Mouse (Mus musculus): Measurements from ENCODE around the gene Tmco4. TPM values are rescaled to one million over a fixed set of nuclear protein-coding genes. Genes with fewer than 3 reads are reported as not detected.

Tmco4 gene
- total RNA-seq, 2 experiments from 2014 or later, result 3.4 to 3.5 TPM

DNA sequence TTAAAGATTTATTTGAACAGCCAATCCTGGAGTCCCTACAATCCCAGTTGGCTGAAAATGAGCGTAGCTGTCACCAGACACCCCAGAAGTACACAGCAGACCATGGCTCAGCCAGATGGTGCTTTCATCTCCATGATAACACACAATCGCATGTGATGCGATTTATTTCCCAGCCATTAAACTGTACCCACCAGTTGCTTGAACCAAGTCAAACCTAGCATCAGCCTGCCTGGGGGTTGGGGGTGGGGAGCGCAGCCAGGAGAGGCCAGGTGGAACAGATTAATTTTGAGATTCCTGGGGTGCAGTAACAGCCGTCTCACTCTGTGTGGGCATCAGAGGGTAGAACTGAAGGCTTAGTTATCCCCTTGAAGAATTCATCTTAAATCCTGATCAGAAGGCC is 73.7 kb downstream of the Tmco4 start:
- intact Hi-C loops (cut with DNase I; ENCODE audit: low total_unique reads), result no loop called here
- DNase-seq, result no peak

GRCm38 (mm10) chr4:139048518-139048917 is 75.8 kb downstream of the Tmco4 start:
- intact Hi-C loops (cut with DNase I; ENCODE audit: low total_unique reads), result no loop called here
- no peak for DNase-seq

DNA sequence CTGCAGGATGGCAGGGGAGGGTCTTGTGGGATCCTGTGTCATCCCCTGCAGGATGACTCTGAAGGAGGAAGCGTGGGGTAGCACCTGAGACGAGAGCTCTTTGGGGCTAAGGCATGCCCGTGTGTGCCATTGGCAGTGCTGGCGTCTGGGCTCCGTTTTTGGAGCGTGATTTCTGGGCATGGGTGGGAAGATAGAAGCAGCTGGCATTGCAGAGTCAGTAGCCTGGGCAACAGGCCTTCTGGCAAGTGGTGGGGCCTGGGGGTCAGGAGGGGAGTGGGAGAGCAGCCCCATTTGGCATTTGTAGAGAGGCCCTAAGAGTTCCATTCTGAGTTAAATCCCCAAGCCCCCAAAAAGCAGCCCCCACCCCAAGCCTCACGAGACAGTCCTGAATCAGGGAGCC is 80.1 kb downstream of the Tmco4 start:
- DNase-seq, result no peak
- intact Hi-C loops (cut with DNase I; ENCODE audit: low total_unique reads), result no loop called here

- intact Hi-C loops (cut with DNase I; ENCODE audit: low total_unique reads), result no loop called here
- no peak for DNase-seq
Measured at GRCm38 (mm10) chr4:139053391-139053790, 80.7 kb downstream of the Tmco4 start.

- no peak for DNase-seq
- intact Hi-C loops (cut with DNase I; ENCODE audit: low total_unique reads), result no loop called here
Measured at GRCm38 (mm10) chr4:139054300-139054923, 81.7 kb downstream of the Tmco4 start.

- intact Hi-C loops (cut with DNase I; ENCODE audit: low total_unique reads), result no loop called here
- DNase-seq, result no peak
Measured at GRCm38 (mm10) chr4:139055336-139055735, 82.6 kb downstream of the Tmco4 start.

GRCm38 (mm10) chr4:139055744-139056143 is 83.1 kb downstream of the Tmco4 start:
- DNase-seq, result no peak
- intact Hi-C loops (cut with DNase I; ENCODE audit: low total_unique reads), result no loop called here

DNA sequence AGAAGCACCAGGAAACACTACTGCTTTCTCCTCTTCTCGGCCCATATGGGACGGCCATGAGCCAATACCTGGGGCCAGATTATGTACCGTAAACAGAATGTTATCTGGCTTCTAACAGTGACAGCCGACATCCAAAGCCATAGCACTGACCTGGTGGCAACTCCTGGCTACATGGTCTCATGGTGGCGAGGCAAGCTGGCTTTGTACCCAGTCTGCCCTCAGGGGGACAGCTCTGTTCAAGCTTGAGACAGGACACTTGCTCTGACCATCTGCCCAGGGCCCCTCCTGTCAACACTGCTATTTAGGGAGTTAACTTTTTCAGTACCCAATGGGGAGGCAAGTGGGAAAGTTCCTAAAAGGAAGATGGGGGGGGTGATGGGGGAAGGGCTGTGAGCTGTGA is 84.6 kb downstream of the Tmco4 start:
- DNase-seq, result no peak
- intact Hi-C loops (cut with DNase I; ENCODE audit: low total_unique reads), result no loop called here

DNA sequence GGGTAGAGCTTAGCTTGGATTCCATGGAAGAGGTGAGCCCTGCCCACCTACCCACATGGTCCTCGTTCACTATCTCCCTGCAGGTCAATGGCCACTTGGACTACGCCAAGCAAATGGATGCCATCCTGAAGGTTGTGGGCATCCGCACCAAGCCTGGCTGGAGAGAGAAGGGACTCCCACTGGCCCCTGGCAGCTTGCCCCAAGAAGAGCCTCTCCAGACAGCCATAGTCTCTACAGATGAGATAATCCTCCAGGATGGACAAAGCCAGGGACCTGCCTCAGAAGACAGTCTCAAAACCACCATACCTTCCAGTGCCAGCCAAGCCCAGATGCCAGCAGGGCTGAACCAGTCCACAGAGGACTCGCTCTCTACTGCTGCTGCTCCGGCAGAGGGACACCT is 85.3 kb downstream of the Tmco4 start:
- DNase-seq, result no peak
- intact Hi-C loops (cut with DNase I; ENCODE audit: low total_unique reads), result no loop called here

- DNase-seq, result peak; percentile 53
- intact Hi-C loops (cut with DNase I; ENCODE audit: low total_unique reads), result no loop called here
Measured at GRCm38 (mm10) chr4:139059569-139059968, 86.9 kb downstream of the Tmco4 start.

GRCm38 (mm10) chr4:139064831-139065230 is 92.1 kb downstream of the Tmco4 start:
- DNase-seq, result no peak
- intact Hi-C loops (cut with DNase I; ENCODE audit: low total_unique reads), result no loop called here

- no peak for DNase-seq
- intact Hi-C loops (cut with DNase I; ENCODE audit: low total_unique reads), result no loop called here
Measured at GRCm38 (mm10) chr4:139068287-139068686, 95.6 kb downstream of the Tmco4 start.

DNA sequence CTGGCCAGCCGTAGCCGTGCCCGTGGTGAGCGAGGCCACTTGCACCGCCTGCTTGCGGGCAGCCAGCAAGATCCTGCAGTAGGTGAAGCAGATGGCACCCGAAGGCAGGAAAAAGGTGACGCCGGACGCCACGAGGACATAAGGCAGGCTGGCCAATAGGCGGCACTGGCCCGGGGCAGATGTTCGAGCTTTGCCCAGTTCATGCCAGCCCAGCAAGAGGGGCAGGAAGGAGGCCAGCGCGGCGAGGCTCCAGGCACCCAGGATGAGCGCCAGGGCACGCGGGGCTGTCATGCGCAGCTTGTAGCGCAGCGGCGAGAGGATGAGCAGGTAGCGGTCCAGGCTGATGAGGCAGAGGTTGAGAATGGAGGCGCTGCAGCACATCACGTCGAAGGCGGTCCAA is 101.4 kb downstream of the Tmco4 start:
- DNase-seq, result peak; percentile 39
- intact Hi-C loops (cut with DNase I; ENCODE audit: low total_unique reads), result no loop called here

DNA sequence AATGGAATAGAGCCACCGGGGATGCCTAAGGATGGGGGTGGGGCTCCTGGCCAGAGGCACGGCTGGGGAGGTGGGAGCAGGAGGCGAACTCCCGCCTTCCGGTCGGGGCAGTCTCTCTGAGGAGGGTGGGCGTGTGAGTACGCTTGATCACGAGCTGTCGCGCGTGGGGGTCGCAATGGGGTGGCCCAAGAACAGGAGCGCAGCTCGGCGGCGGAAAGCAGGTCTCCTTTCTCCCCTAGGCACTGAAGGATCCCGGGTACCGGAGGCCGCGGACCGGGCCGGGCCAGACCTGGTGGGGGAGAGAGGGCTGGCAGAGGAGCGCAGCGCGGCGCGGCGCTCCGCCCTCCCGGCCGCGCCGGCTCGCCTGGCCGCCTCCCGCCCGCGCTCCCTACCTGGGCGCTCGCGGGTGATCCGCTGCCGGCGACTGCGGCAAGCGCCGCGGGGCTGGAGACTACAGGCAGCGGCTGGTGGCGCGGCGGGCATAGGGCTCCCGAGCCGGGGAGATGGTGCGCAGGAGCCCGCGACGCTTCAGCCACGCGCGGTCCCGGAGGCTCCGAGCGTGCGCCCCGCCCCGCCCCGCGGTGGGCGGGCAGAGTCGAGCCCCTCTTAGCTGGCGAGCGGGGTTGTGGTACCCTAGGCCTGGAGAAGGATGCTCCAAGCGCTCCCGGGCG is 102.5 kb downstream of the Tmco4 start, which contains the start of gene Htr6:
Gene Htr6 (minus strand): TSS at position 530 of the 671 bp plus-strand sequence.
- intact Hi-C loops (cut with DNase I; ENCODE audit: low total_unique reads), result loop anchor here (5.0 kb wide), 1 partner anchor 153 kb away; no protein-coding TSS in a partner anchor
- DNase-seq, result no peak

DNA sequence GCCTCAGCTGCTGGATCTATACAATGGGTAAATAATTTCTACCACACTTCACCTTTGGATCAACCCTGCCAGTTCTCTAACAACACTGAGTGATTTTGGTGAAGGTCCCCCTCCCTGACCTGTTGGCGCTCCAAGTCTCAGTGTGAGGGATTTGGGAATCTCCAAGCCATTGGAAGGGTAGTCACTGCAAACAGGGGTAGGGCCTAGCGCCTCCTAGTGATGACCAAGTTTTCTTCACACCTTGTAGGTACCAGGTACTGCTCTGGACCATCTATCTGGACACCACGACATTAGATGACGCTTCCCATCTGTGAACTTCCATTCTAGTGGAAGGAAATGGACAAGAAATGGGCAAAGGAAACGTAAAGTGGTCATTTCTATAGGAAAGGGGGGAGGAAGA is 103.2 kb downstream of the Tmco4 start:
- DNase-seq, result no peak
- intact Hi-C loops (cut with DNase I; ENCODE audit: low total_unique reads), result loop anchor here (5.0 kb wide), 1 partner anchor 154 kb away; no protein-coding TSS in a partner anchor

DNA sequence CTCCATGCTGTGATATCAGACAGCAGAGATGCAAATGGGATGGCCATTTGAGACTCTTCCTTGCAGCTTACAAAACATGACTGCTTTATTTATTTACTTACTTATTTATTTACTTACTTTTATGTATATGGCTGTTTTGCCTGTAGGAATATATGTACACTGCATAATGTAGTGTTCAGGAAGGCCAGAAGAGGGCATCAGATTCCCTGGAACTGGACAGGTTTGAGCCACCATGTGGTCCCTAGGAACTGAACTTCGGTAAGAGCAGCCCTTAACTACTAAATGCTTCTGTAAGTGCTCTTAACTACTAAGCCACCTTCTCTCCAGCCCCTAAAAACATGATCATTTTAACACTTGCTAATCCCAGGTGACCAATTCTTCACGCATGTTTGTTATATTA is 105.6 kb downstream of the Tmco4 start:
- DNase-seq, result no peak
- intact Hi-C loops (cut with DNase I; ENCODE audit: low total_unique reads), result loop anchor here (5.0 kb wide), 1 partner anchor 156 kb away; no protein-coding TSS in a partner anchor

- intact Hi-C loops (cut with DNase I; ENCODE audit: low total_unique reads), result loop anchor here (5.0 kb wide), 1 partner anchor 156 kb away; no protein-coding TSS in a partner anchor
- no peak for DNase-seq
Measured at GRCm38 (mm10) chr4:139078726-139079125, 106.0 kb downstream of the Tmco4 start.

DNA sequence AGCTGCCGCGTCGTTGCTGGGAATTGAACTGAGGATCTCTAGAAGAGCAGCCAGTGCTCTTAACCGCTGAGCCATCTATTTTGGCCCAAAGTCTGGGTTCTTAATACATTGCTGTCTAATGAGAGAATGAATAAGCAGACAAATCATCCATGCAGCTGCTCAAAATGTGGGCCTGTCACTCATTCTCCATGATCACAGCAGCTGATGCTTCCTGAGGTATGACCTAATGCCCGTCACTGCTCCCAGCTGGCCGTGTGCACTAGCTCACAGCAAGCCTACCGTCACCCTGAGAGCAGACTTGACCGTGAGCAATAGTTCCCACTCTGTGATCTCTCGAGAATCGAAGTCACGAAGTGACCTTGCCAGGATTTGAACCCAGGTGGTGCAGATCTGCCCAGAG is 106.8 kb downstream of the Tmco4 start:
- DNase-seq, result no peak
- intact Hi-C loops (cut with DNase I; ENCODE audit: low total_unique reads), result loop anchor here (5.0 kb wide), 1 partner anchor 157 kb away; no protein-coding TSS in a partner anchor

GRCm38 (mm10) chr4:139080259-139080658 is 107.6 kb downstream of the Tmco4 start:
- intact Hi-C loops (cut with DNase I; ENCODE audit: low total_unique reads), result loop anchor here (10.0 kb wide), 2 partner anchors 105 to 255 kb away; no protein-coding TSS in a partner anchor
- DNase-seq, result no peak

DNA sequence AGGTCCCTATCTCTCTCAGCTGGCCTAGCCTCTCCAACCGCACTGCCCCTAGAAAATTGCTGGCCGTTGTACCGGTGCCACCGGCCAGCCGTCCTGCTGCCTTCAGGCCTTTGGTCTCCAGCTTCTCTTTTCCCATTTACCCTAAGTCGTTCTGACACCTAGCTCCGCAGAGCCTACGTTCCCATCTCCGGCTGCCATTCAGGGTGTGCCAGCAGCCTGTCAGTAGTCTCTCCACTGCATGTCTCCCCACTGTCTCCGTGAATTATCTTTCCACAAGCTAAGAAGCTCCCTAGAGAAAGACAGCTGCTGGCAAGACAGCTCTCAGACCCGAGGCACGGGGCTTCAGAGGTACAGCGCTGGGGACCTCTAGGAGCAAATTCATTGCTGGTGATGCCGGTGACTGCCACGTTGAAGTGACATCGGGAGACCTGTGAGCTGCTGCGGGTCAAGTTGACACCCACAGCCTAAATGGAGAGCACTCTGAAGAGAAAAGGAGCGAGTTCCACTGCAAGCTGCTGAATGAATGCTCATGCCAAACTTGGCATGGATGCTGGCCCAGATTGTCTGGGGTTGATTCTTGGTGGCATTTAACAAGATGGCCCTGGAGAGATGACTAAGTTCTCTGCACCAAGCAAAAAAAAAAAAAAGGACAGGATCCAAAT is 108.7 kb downstream of the Tmco4 start:
- no peak for DNase-seq
- intact Hi-C loops (cut with DNase I; ENCODE audit: low total_unique reads), result loop anchor here (10.0 kb wide), 2 partner anchors 103 to 253 kb away; no protein-coding TSS in a partner anchor
